Mouse (Mus musculus): ENCODE data around the gene Ap5z1. TPM values are rescaled to one million over a fixed set of nuclear protein-coding genes. Genes with fewer than 3 reads are reported as not detected.

Gene Ap5z1
- total RNA-seq, 2 experiments from 2014 or later, result 4.3 to 4.8 TPM

GRCm38 (mm10) chr5:142439911-142440432 lies 23.8 kb upstream of the Ap5z1 start:
- DNase-seq, result no peak

- peak; percentile 88 for DNase-seq
Observed at GRCm38 (mm10) chr5:142440451-142441147, 23.1 kb upstream of the Ap5z1 start.

- DNase-seq, result no peak
Observed at GRCm38 (mm10) chr5:142441332-142442044, 22.3 kb upstream of the Ap5z1 start.

DNA sequence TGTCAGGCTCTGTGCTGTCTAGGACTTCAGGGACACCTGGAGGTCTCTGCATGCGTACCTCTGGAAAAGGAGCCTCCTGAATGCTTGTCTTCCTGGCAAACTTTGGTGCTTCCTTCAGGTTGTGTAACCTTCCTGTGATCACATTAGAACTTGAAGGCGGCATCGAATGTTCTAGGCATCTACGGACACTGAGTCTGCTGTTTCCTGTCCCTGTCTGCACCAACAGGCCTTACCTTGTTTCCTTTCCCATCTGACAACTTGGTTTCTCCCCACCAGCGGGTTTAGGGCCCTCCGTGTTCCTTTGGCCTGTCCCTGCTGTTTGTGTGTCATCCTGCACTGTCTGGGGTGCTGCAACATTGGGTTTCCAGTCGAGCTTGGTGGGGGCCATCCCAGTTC lies 21.7 kb upstream of the Ap5z1 start:
- no peak for DNase-seq

DNA sequence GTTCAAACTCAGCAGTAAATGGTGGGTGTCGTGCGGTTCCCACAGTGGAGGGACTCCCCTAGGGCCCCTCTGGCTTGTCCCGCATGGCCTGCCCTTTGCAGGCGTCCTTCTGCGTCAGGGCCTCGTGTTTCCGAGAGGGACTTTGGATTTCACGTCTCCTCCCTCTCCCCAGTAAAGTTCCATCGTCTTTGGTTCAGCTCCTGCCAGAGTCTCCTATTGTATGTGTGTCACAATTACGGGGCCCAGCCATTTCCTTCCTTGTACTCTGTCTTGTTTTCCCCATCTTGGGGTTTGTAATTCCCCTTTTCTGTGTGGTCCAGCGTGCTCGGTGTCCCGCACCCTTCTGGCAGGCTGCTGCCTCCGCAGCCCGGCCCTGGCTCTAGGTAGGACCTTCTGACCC lies 20.2 kb upstream of the Ap5z1 start:
- DNase-seq, result no peak

GRCm38 (mm10) chr5:142443994-142444393 lies 19.8 kb upstream of the Ap5z1 start:
- DNase-seq, result no peak

DNA sequence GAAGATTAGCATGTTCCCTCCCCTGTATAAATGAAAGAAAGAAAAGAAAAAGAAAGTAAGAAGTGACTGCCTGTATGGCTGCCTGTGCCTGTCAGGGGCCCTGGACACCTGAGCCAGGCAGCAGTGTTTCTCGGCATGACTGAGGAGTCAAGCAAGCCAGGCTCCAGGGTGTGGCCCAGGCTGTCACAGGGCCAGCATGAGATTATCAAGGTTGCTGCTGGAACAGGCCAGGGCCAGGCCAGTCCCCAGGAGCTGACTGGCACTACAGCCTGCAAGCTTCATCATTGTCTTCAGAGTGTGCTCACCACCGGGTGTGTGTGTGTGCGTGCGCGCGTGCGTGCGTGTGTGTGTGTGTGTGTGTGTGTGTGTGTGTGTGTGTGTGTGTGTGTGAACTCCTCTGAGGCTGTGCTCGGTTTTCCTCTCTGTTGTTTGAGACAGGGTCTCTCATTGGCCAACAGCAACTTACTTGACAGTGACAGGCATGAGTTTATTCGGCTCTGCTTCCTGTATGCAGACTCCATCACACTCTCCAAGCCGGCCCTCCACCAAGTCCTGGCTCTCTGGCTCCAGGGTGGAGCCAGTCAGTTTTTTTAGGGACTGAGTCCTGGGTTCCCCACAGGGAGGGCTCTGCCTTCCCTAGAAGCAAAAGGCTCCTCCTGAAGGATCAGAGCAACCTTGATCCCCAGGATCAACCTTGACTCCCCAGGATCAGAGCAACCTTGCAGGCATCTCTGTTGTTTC lies 18.8 kb upstream of the Ap5z1 start:
- peak; percentile 48 for DNase-seq

- DNase-seq, result no peak
Observed at GRCm38 (mm10) chr5:142445709-142446108, 18.0 kb upstream of the Ap5z1 start.

DNA sequence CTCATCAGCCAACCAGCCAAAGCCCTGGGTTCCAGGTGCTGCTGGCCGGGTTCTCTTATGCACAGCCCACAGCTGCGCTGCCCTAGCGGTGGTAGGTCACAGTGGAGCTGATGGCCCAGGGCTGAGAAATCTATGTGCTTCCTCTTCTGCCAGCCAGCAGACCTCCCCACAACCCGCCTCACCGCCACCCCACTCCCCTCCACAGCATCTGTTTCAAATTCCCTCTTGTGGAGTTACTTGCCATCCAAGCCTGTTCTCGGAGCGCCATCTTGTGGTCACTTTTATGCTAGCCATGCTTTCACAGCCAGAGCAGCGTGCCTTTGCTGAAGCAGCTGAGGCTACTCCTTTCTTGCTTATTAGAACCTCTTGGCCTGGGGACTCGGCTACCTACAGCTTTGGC lies 15.7 kb upstream of the Ap5z1 start:
- DNase-seq, result peak; percentile 91

DNA sequence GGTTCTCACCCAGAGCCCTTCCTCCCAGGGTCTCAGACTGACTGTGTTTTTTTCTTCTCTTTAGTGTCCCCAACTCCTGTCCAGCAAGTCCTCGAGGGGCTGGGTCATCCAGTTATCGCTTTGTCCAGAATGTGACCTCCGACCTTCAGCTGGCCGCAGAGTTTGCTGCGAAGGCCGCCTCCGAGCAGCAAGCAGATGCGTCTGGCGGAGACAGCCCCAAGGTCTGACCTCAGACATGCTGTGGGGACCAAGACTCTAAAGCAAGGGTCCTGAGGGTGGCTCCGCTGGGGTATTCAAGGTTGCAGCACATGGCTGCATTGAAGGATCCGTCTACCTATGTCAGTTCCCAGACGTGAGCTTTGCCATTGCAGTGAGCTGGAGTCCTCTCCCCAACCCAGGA lies 15.1 kb upstream of the Ap5z1 start:
- no peak for DNase-seq

DNA sequence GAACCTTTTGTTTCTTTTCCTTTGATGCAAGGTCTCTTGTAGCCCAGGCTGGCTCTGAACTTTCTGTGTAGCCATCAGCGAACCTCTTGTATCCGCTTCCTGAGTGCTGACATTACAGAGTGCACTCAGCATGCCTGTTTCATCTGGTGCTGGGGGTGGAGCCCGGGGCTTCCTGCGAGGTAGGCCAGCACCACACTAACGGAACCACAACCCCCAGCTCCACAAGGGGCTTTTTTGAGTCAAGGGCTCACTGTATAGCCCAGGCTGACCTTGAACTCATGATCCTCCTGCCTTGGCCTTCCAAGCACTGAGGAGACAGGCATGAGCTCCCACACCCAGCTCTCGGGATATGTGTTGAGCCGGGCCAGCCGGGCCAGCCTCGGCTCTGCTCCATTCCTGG lies 12.9 kb upstream of the Ap5z1 start:
- DNase-seq, result no peak

GRCm38 (mm10) chr5:142451759-142452158 lies 12.0 kb upstream of the Ap5z1 start:
- DNase-seq, result no peak

DNA sequence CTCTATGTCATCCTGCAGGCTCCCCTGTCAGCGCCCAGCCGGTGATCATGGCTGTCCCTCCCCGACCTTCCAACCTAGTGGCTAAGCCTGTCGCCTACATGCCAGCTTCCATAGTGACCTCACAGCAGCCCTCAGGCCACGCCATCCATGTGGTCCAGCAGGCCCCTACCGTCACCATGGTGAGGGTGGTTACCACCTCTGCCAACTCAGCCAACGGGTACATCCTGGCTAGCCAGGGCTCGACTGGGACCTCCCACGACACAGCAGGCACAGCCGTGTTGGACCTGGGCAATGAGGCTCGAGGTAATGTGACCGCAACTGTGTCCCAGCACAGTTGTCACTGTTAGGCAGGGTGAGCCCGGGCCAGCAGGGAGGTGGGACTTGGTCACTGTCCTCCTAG lies 10.0 kb upstream of the Ap5z1 start:
- DNase-seq, result no peak

- DNase-seq, result no peak
Observed at GRCm38 (mm10) chr5:142456318-142456717, 7.4 kb upstream of the Ap5z1 start.

- no peak for DNase-seq
Observed at GRCm38 (mm10) chr5:142457345-142457744, 6.4 kb upstream of the Ap5z1 start.

DNA sequence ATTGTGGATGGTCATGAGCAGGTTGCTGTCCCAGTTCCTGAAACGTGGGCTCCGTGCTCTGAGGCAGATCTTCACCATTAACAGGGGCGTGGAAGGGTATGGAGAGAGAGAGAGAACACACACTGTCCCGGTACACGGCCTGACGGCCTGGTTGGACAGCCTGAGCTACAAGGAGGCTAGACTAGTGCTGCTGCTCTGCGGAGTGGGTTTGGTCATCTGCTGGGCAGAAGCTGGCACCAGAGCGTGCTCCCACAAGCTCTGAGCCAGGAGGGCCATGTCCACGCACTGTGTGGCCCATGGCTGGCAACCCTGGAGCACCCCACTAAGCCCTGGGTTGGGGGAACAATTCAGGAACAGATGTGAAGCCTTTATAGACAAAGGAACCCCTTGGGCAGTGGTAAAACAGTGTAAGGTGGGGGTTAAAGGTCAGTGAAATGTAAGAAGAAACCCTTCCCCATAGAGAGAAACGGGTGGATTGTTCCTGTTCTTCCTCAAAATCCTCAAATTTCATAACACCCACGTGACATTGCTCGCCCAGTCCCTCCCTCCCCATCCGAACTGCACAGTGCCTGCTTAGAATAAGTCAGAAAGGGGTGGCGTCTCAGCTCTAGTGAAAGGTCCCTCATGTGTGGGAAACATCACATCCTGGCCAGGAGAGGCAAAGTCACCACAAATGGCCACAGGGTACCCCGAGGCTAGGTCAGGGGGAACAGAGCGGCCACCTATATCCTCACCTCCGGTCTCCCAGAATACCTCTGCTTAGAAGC lies 4.8 kb upstream of the Ap5z1 start:
- DNase-seq, result no peak

DNA sequence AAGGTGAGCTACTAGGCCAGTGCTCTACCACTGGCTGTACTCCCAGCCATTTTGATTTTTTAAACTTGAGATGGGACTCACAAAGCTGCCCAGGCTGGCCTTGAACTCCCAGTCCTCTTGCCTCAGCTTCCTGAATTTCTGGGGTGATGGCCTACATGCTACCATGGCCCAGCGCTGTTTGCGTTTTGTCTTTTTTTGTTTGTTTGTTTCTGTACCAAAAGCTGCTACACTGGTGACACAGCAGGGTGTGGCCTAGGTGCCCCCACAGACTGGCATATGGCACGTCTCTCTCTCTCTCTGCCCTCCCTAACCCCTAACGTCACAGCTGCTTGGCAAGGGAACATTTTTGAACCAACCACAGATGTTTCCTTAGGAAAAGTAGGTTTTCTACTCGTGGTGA lies 3.9 kb upstream of the Ap5z1 start:
- no peak for DNase-seq

DNA sequence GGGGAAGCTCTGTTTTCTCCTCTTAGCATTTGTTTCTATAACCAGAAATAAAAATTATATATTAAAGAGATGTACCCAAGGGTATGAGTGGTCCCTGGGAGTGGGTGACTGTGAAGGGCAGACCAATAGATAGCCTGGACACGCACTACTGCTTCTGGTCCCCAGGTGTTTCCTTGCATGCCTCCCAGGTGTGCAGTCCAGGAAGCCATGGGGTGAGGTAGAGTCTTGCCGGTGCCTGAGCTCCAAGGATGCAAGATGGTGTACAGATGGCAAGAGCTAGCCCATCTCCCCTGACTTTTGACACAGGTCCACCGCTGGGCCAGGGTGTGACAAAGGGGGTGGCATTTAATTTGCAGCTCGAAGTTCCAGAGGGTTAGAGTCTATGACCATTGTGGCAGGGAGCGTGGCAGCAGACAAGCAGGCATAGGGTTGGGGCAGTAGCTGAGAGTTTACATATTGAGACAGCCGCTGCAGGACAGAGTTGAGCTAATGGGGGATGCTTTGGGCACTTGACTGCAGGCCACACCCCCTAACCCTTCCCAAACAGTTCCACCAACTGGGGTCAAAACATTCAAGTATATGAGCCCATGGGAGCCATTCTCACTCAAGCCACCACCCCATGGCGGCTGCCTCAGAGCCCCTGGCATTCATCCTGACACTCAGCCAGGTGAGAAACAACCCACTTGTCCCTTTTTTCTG lies 1.7 kb upstream of the Ap5z1 start:
- no peak for DNase-seq

DNA sequence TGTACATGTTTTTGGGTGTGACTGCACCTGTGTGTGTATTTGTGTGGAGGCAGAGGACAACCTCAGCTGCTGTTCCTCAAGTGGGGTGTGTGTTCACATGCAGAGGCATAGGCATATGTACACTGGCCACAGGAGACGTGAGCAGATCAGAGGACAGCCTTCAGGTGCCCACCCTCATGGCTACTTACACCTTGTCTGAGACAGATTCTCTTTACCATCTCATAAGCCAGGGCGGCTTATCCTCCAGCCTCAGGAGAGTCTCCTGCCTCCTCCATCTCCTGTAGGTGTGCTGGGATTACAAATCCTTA lies 1.1 kb upstream of the Ap5z1 start:
- no peak for DNase-seq

- DNase-seq, result no peak
Observed at GRCm38 (mm10) chr5:142463011-142463410, 733 bp upstream of the Ap5z1 start.

DNA sequence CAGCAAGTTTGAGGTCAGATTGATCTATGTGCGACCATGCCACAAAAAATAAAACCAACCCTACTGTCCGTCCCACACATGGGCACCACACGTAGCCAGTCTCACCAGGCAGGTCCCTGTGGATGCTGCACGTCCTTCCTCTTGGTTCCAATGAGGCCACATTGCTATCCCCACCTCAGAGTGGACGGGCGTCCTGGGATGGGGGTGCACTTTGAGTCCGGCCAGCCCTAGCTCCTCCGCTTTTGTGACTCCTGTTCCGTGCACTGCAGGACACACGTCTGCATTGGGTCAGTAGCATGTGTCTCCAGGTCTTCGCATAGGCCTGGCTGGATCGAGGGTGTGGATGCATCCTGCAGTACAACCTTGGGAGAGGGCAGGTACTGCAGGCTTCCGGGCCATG lies 4.6 kb downstream of the Ap5z1 start:
- DNase-seq, result no peak

- DNase-seq, result no peak
Observed at GRCm38 (mm10) chr5:142469796-142470195, 6.1 kb downstream of the Ap5z1 start.

All from gastrocnemius, postnatal 10 days (tissue).